In genomic region chr2:110871650-110872049, GRCm38 (mm10) we compare ENCODE assay signal across 17 mouse cellular contexts.
DNase-seq lines count a peak whose midpoint lies in the region; ATAC-seq and TF ChIP-seq lines count a peak whose summit lies in the region.
"Had no signal": no experiment of that assay in that cellular context is flagged by ENCODE, and none has a peak within 500 bp of the region (broad histone marks: within the 10 kb centered on the region; RNA-seq: fewer than 3 reads in every experiment).

No protein-coding gene starts in this region.

- H3K27me3 ChIP-seq in forebrain, embryonic 16.5 days (replicated peaks; ENCODE audit: control insufficient read depth, insufficient read depth, low read length), result no peaks in the 10 kb centered on the region
- no peaks in the 10 kb centered on the region for H3K27me3 ChIP-seq in forebrain, embryonic 11.5 days (ENCODE audit: control insufficient read depth, insufficient read depth, low read length)
- H3K27me3 ChIP-seq: embryonic facial prominence, embryonic 12.5 days had no signal

- H3K27ac ChIP-seq in forebrain, embryonic 16.5 days (ENCODE audit: low read length), result no peak overlapping the region
- H3K27ac ChIP-seq in forebrain, embryonic 11.5 days (ENCODE audit: low read depth, low read length), result no peak overlapping the region
- peak overlapping the region; percentile 36 for H3K27ac ChIP-seq in layer of hippocampus, adult 2 months
- H3K27ac ChIP-seq: embryonic facial prominence, embryonic 10.5 days; embryonic facial prominence, embryonic 12.5 days had no signal

- no peaks in the 10 kb centered on the region for H3K36me3 ChIP-seq in forebrain, embryonic 16.5 days (ENCODE audit: control insufficient read depth, insufficient read depth)
- no peaks in the 10 kb centered on the region for H3K36me3 ChIP-seq in forebrain, embryonic 11.5 days (ENCODE audit: control insufficient read depth, insufficient read depth, low read length)
- H3K36me3 ChIP-seq: embryonic facial prominence, embryonic 10.5 days; embryonic facial prominence, embryonic 12.5 days had no signal

- no peaks in the 10 kb centered on the region for H3K4me1 ChIP-seq in forebrain, embryonic 16.5 days (replicated peaks; ENCODE audit: control insufficient read depth, insufficient read depth, low read length)
- H3K4me1 ChIP-seq in forebrain, embryonic 11.5 days (replicated peaks; ENCODE audit: control insufficient read depth, insufficient read depth, low read length), result no peaks in the 10 kb centered on the region
- H3K4me1 ChIP-seq: embryonic facial prominence, embryonic 10.5 days; embryonic facial prominence, embryonic 12.5 days had no signal

- no peak for DNase-seq in forebrain, embryonic 11.5 days (ENCODE audit: low spot score)
- DNase-seq in layer of hippocampus, adult 2 months (ENCODE audit: low spot score in 2 of 2), result peak in 1 of 2 experiments; percentile 26
- DNase-seq in layer of hippocampus, adult 9-11 months, result no peak
- peak; percentile 4 for DNase-seq in brain, adult 2 months (ENCODE audit: low read depth, low spot score)
- no peak for DNase-seq in spleen, postnatal 10 days (ENCODE audit: low spot score in 2 of 2)
- DNase-seq: adrenal gland, adult 2 months; adrenal gland, postnatal 10 days; adrenal gland, postnatal 25 days; cerebellum, adult 11-12 months; cerebellum, adult 2 months; cerebellum, adult 9-10 months; cerebellum, postnatal 10 days; cerebellum, postnatal 25 days had no signal

- no peak for TF ChIP-seq CTCF in layer of hippocampus, adult 2 months (conservative IDR thresholded peaks at IDR 0.05)

- 0 out of 2 replicates have a peak, but pooled peaks have one; percentile 62 for ATAC-seq in forebrain, embryonic 16.5 days
- no peak for ATAC-seq in forebrain, embryonic 11.5 days (replicated peaks; ENCODE audit: low FRiP score)
- ATAC-seq: forebrain, embryonic 14.5 days had no signal

- WGBS in forebrain, embryonic 16.5 days, result 75% methylated on average over 4 of the region's 4 CpGs
- 86% methylated on average over 4 of the region's 4 CpGs for WGBS in forebrain, embryonic 11.5 days

- H3K9ac ChIP-seq in forebrain, embryonic 16.5 days (replicated peaks; ENCODE audit: low read depth, low read length), result no peak overlapping the region
- no peak overlapping the region for H3K9ac ChIP-seq in forebrain, embryonic 11.5 days (ENCODE audit: low read length)
- H3K9ac ChIP-seq: embryonic facial prominence, embryonic 12.5 days had no signal

- no peaks in the 10 kb centered on the region for H3K9me3 ChIP-seq in forebrain, embryonic 16.5 days (ENCODE audit: control insufficient read depth, low read length)
- H3K9me3 ChIP-seq in forebrain, embryonic 11.5 days (ENCODE audit: control insufficient read depth, low read length), result no peaks in the 10 kb centered on the region
- H3K9me3 ChIP-seq: embryonic facial prominence, embryonic 10.5 days; embryonic facial prominence, embryonic 12.5 days had no signal

- H3K4me3 ChIP-seq in forebrain, embryonic 16.5 days (replicated peaks; ENCODE audit: low read length), result no peak overlapping the region
- H3K4me3 ChIP-seq in forebrain, embryonic 11.5 days (ENCODE audit: low read depth, low read length), result no peak overlapping the region
- H3K4me3 ChIP-seq in layer of hippocampus, adult 2 months, result no peak overlapping the region
- H3K4me3 ChIP-seq: embryonic facial prominence, embryonic 10.5 days; embryonic facial prominence, embryonic 12.5 days had no signal

- H3K4me2 ChIP-seq in forebrain, embryonic 16.5 days (ENCODE audit: low read length), result no peak overlapping the region
- no peak overlapping the region for H3K4me2 ChIP-seq in forebrain, embryonic 11.5 days (ENCODE audit: low read depth, low read length, severe bottlenecking)
- H3K4me2 ChIP-seq: embryonic facial prominence, embryonic 12.5 days had no signal
